ENCODE assay signal across 10 mouse cellular contexts in the genomic region with DNA sequence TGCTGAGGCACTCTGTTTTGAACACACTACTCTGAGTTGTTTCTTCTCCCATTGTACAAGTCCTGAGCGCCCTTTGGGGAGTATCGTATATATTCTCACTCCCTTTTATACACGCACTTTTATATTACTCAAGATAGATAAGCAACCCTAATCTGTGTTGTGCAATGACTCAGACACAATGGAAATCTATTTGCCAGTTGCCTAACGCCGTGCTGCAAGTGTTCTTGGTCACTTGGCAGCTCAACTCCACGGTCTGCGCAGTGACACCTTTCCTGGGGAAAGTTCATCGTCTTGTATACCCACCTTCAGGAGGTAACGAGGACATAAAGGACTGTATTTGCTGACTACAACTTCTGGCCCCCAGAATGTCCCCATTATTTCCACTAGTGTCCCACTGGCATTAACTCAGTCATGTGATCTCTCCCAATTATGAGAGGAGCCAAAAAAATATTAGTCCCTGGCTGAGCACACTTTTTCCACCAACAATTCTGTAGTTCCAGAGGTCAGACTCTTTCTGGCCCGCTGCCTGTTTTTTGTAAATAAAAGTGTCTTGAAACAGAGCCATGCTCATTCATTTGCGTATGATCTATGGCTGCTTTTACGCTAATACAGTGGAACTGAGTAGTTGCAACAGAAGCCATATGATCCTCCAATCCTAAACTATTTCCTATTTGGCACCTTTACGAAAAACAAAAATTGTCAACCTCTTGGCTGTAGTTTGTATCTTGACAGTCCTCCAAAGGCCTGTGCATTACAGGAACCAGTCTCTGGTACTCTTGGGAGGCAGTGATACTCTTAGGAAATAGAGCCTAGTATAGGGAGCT. TPM values are rescaled to one million over a fixed set of nuclear protein-coding genes. Genes with fewer than 3 reads are reported as not detected.
DNase-seq lines count a peak whose midpoint lies in the region; ATAC-seq and TF ChIP-seq lines count a peak whose summit lies in the region.
"Had no signal": no experiment of that assay in that cellular context is flagged by ENCODE, and none has a peak within 500 bp of the region (broad histone marks: within the 10 kb centered on the region; RNA-seq: fewer than 3 reads in every experiment).

No protein-coding gene starts in this region.

- WGBS in cerebellum, adult 2 months, result 73% methylated on average over 13 of the region's 13 CpGs
- 33% methylated on average over 13 of the region's 13 CpGs for WGBS in lung, postnatal 0 days

- no peak for TF ChIP-seq POLR2A in cerebellum, adult 2 months (IDR thresholded peaks at IDR 0.05; ENCODE audit: borderline replicate concordance, insufficient read depth, low read length)

- no peaks in the 10 kb centered on the region for H3K36me3 ChIP-seq in lung, postnatal 0 days (ENCODE audit: insufficient read depth, low read length)

- ATAC-seq in cerebellum, adult (ENCODE audit: insufficient number of reproducible peaks, low FRiP score, low TSS enrichment), result no peak
- ATAC-seq in lung, postnatal 0 days, result peak; percentile 58
- ATAC-seq: forebrain, embryonic 16.5 days had no signal

- peak; percentile 56 for TF ChIP-seq EP300 in lung, postnatal 0 days (IDR thresholded peaks at IDR 0.05)

- H3K4me3 ChIP-seq in cerebellum, adult 2 months (replicated peaks; ENCODE audit: insufficient read depth, low read depth, low read length), result no peak overlapping the region
- H3K4me3 ChIP-seq in lung, postnatal 0 days (ENCODE audit: low read depth, low read length), result no peak overlapping the region

- no peaks in the 10 kb centered on the region for H3K27me3 ChIP-seq in cerebellum, adult 2 months (ENCODE audit: control insufficient read depth, insufficient read depth, low read length)
- no peaks in the 10 kb centered on the region for H3K27me3 ChIP-seq in lung, postnatal 0 days (replicated peaks; ENCODE audit: insufficient read depth, low read length)

- no peak overlapping the region for H3K4me2 ChIP-seq in lung, postnatal 0 days (replicated peaks; ENCODE audit: low read depth, low read length)

- no peaks in the 10 kb centered on the region for H3K9me3 ChIP-seq in lung, postnatal 0 days (ENCODE audit: low read length)

- no peak for TF ChIP-seq CTCF in cerebellum, adult 2 months (IDR thresholded peaks at IDR 0.05; ENCODE audit: borderline replicate concordance, insufficient read depth, low read depth, low read length)
- TF ChIP-seq CTCF in lung, postnatal 0 days (IDR thresholded peaks at IDR 0.05), result no peak

- H3K4me1 ChIP-seq in cerebellum, adult 2 months (ENCODE audit: control insufficient read depth, insufficient read depth, low read length), result peaks cover 26% of the 10 kb centered on the region
- peaks cover 11% of the 10 kb centered on the region; the same call in 1 of the 2 replicates for H3K4me1 ChIP-seq in lung, postnatal 0 days (ENCODE audit: insufficient read depth, low read depth, low read length)

- no peak overlapping the region for H3K9ac ChIP-seq in lung, postnatal 0 days (replicated peaks; ENCODE audit: low read depth)

- DNase-seq in cerebellum, adult 2 months, result peak in 1 of 2 experiments; percentile 43
- peak; percentile 30 for DNase-seq in cerebellum, adult 8-10 months
- DNase-seq in kidney, adult 11 months, result peak; percentile 59
- DNase-seq in lung, postnatal 0 days (ENCODE audit: low spot score), result peak; percentile 86
- DNase-seq in thymus, postnatal 4 days, result no peak
- no peak for DNase-seq in thymus, postnatal 36 days
- DNase-seq in MN1 (ENCODE audit: low spot score), result no peak
- DNase-seq: right cerebral cortex, postnatal 4 days had no signal

- H3K27ac ChIP-seq in cerebellum, adult 2 months (ENCODE audit: insufficient read depth, low read length), result peak overlapping the region; percentile 96
- H3K27ac ChIP-seq in lung, postnatal 0 days (ENCODE audit: low read length), result 0 out of 2 replicates have a peak overlapping the region, but pooled peaks have one; percentile 62

RNA-seq across cellular contexts. Expression of a gene that starts 35.1 kb away (rescaled TPM):
- polyA plus RNA-seq in cerebellum, adult 2 months (2012; rRNA removed), result 58.8 and 60.5 TPM in 2 replicates
- 109 and 112 TPM in 2 replicates for polyA plus RNA-seq in lung, postnatal 0 days (2015; fragmentation: Nextera tagmentation; extraction: Ambion mirVana)

Comparison
In these comparisons a context has a peak if more than half of its experiments do, and no peak if none do; other contexts are left out.
1. DNase-seq: peak in cerebellum, adult 8-10 months (single experiment), kidney, adult 11 months (single experiment) and lung, postnatal 0 days (single experiment); none in thymus, postnatal 4 days (single experiment), thymus, postnatal 36 days (0 of 2) and MN1 (single experiment).